10 mouse cellular contexts compared by ENCODE assay signal in the genomic region with DNA sequence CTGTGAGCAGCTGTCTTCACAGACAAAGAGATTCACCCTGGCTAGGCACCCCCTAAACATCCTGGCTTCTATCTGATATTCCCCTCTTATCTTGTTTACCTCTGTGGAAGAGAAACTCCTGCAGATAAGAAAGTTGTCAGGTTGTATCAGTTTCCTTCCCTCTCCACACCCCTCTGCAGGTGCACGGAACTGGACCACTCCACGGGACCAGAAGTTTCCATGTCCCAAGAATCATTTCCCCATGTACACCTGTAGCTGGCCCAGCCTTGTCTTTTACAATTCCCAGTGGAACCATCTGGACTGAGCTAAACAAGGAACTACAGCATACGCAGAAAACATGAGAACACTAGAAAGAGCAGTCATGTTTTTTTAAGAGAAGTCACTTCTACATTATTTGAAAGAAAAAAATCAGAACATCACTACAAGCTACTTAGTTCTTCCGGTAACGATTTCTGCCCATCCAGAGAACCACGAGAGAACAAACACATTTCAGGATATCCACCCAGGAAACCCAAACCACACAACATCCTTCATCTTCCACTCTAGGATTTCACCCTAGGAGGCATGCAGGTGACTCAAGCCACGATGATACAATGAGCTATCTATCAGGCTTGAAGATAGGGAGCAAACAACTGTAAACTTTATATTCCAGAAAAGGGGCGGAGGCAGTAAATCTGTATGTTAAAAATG.
DNase-seq lines count a peak whose midpoint lies in the region; ATAC-seq and TF ChIP-seq lines count a peak whose summit lies in the region.
"Had no signal": no experiment of that assay in that cellular context is flagged by ENCODE, and none has a peak within 500 bp of the region (broad histone marks: within the 10 kb centered on the region; RNA-seq: fewer than 3 reads in every experiment).

No protein-coding gene starts in this region.

- no peaks in the 10 kb centered on the region for H3K36me3 ChIP-seq in heart, embryonic 12.5 days
- H3K36me3 ChIP-seq in heart, embryonic 10.5 days = no peaks in the 10 kb centered on the region
- H3K36me3 ChIP-seq in midbrain, embryonic 11.5 days (ENCODE audit: control insufficient read depth, insufficient read depth, low read length) = no peaks in the 10 kb centered on the region
- no peaks in the 10 kb centered on the region for H3K36me3 ChIP-seq in midbrain, embryonic 10.5 days
- no peaks in the 10 kb centered on the region for H3K36me3 ChIP-seq in limb, embryonic 12.5 days
- H3K36me3 ChIP-seq in stomach, postnatal 0 days (ENCODE audit: control insufficient read depth, insufficient read depth, low read length) = no peaks in the 10 kb centered on the region

- no peaks in the 10 kb centered on the region for H3K9me3 ChIP-seq in heart, embryonic 12.5 days (replicated peaks)
- no peaks in the 10 kb centered on the region for H3K9me3 ChIP-seq in heart, embryonic 10.5 days
- H3K9me3 ChIP-seq in midbrain, embryonic 11.5 days (ENCODE audit: control insufficient read depth, low read length) = no peaks in the 10 kb centered on the region
- no peaks in the 10 kb centered on the region for H3K9me3 ChIP-seq in midbrain, embryonic 10.5 days (replicated peaks)
- H3K9me3 ChIP-seq in limb, embryonic 12.5 days = no peaks in the 10 kb centered on the region
- H3K9me3 ChIP-seq in stomach, postnatal 0 days (ENCODE audit: control insufficient read depth, low read length) = no peaks in the 10 kb centered on the region

- H3K27me3 ChIP-seq in heart, embryonic 12.5 days (replicated peaks) = no peaks in the 10 kb centered on the region
- no peaks in the 10 kb centered on the region for H3K27me3 ChIP-seq in heart, embryonic 10.5 days (ENCODE audit: insufficient read depth, poor library complexity, severe bottlenecking)
- H3K27me3 ChIP-seq in midbrain, embryonic 11.5 days (ENCODE audit: control insufficient read depth, insufficient read depth, low read length) = no peaks in the 10 kb centered on the region
- H3K27me3 ChIP-seq in midbrain, embryonic 10.5 days (ENCODE audit: low read depth, poor library complexity, severe bottlenecking) = 0 out of 2 replicates have a peak, but pooled peaks cover 5% of the 10 kb centered on the region
- peaks cover 9% of the 10 kb centered on the region for H3K27me3 ChIP-seq in limb, embryonic 12.5 days
- no peaks in the 10 kb centered on the region for H3K27me3 ChIP-seq in stomach, postnatal 0 days (ENCODE audit: control insufficient read depth, insufficient read depth, low read length)

- no peak overlapping the region for H3K9ac ChIP-seq in heart, embryonic 12.5 days
- H3K9ac ChIP-seq in midbrain, embryonic 11.5 days (ENCODE audit: low read length) = no peak overlapping the region
- no peak overlapping the region for H3K9ac ChIP-seq in limb, embryonic 12.5 days (replicated peaks)
- no peak overlapping the region for H3K9ac ChIP-seq in stomach, postnatal 0 days (ENCODE audit: low read length)

- WGBS in heart, embryonic 12.5 days = 68% methylated on average over 8 of the region's 8 CpGs
- WGBS in heart, embryonic 10.5 days = 61% methylated on average over 8 of the region's 8 CpGs
- 84% methylated on average over 8 of the region's 8 CpGs for WGBS in midbrain, embryonic 11.5 days
- 86% methylated on average over 8 of the region's 8 CpGs for WGBS in midbrain, embryonic 10.5 days
- WGBS in limb, embryonic 12.5 days = 63% methylated on average over 8 of the region's 8 CpGs
- 48% methylated on average over 8 of the region's 8 CpGs for WGBS in stomach, postnatal 0 days

- TF ChIP-seq EP300 in stomach, postnatal 0 days (optimal IDR thresholded peaks at IDR 0.05) = no peak

- peaks cover 31% of the 10 kb centered on the region for H3K4me1 ChIP-seq in heart, embryonic 12.5 days (replicated peaks)
- peaks cover 32% of the 10 kb centered on the region for H3K4me1 ChIP-seq in heart, embryonic 10.5 days
- H3K4me1 ChIP-seq in midbrain, embryonic 11.5 days (ENCODE audit: control insufficient read depth, insufficient read depth, low read length) = peaks cover 20% of the 10 kb centered on the region
- H3K4me1 ChIP-seq in midbrain, embryonic 10.5 days = peaks cover 32% of the 10 kb centered on the region
- peaks cover 35% of the 10 kb centered on the region for H3K4me1 ChIP-seq in limb, embryonic 12.5 days (replicated peaks)
- H3K4me1 ChIP-seq in stomach, postnatal 0 days (replicated peaks; ENCODE audit: control insufficient read depth, insufficient read depth) = peaks cover 2% of the 10 kb centered on the region; the same call in 1 of the 2 replicates

- DNase-seq in heart, embryonic 10.5 days (ENCODE audit: low spot score) = no peak
- no peak for DNase-seq in midbrain, embryonic 11.5 days (ENCODE audit: low spot score, missing footprints)
- no peak for DNase-seq in midbrain, embryonic 10.5 days (ENCODE audit: low spot score)
- no peak for DNase-seq in stomach, postnatal 0 days (ENCODE audit: low spot score)
- DNase-seq in spleen, postnatal 10 days (ENCODE audit: low spot score in 2 of 2) = no peak
- no peak for DNase-seq in adipocyte (ENCODE audit: low spot score)
- DNase-seq: adrenal gland, postnatal 14 days; lung, postnatal 10 days had no signal

- H3K27ac ChIP-seq in heart, embryonic 12.5 days (ENCODE audit: poor library complexity, severe bottlenecking) = no peak overlapping the region
- no peak overlapping the region for H3K27ac ChIP-seq in heart, embryonic 10.5 days
- no peak overlapping the region for H3K27ac ChIP-seq in midbrain, embryonic 11.5 days (ENCODE audit: low read depth, low read length)
- no peak overlapping the region for H3K27ac ChIP-seq in midbrain, embryonic 10.5 days (replicated peaks)
- H3K27ac ChIP-seq in limb, embryonic 12.5 days = peak overlapping the region; percentile 73; the same call in 1 of the 2 replicates
- no peak overlapping the region for H3K27ac ChIP-seq in stomach, postnatal 0 days (replicated peaks)

- peak overlapping the region; percentile 79 for H3K4me2 ChIP-seq in heart, embryonic 12.5 days
- H3K4me2 ChIP-seq in midbrain, embryonic 11.5 days = peak overlapping the region; percentile 58; the same call in 1 of the 2 replicates
- H3K4me2 ChIP-seq in limb, embryonic 12.5 days = peak overlapping the region; percentile 56
- H3K4me2 ChIP-seq in stomach, postnatal 0 days (replicated peaks; ENCODE audit: low read depth) = peak overlapping the region; percentile 62

- no peak for ATAC-seq in heart, embryonic 12.5 days (ENCODE audit: insufficient number of reproducible peaks, low FRiP score)
- ATAC-seq in midbrain, embryonic 11.5 days (ENCODE audit: low FRiP score) = no peak
- ATAC-seq in limb, embryonic 12.5 days (ENCODE audit: insufficient number of reproducible peaks, insufficient read depth, low FRiP score, low TSS enrichment, low read depth) = no peak
- ATAC-seq in stomach, postnatal 0 days (ENCODE audit: low FRiP score, low TSS enrichment) = no peak

- peak overlapping the region; percentile 44; the same call in 1 of the 2 replicates for H3K4me3 ChIP-seq in heart, embryonic 12.5 days
- H3K4me3 ChIP-seq in heart, embryonic 10.5 days = no peak overlapping the region
- H3K4me3 ChIP-seq in midbrain, embryonic 11.5 days (ENCODE audit: low read depth, low read length) = no peak overlapping the region
- H3K4me3 ChIP-seq in midbrain, embryonic 10.5 days = no peak overlapping the region
- H3K4me3 ChIP-seq in limb, embryonic 12.5 days (replicated peaks) = peak overlapping the region; percentile 8; the same call in 1 of the 2 replicates
- peak overlapping the region; percentile 42 for H3K4me3 ChIP-seq in stomach, postnatal 0 days (ENCODE audit: low read depth, low read length)

- TF ChIP-seq CTCF in stomach, postnatal 0 days (IDR thresholded peaks at IDR 0.05; ENCODE audit: low read depth) = no peak

Comparison
In these comparisons a context has a peak if more than half of its experiments do, and no peak if none do; other contexts are left out.
1. H3K4me3 ChIP-seq: peak in heart, embryonic 12.5 days (single experiment), limb, embryonic 12.5 days (single experiment) and stomach, postnatal 0 days (single experiment); none in heart, embryonic 10.5 days (single experiment), midbrain, embryonic 11.5 days (single experiment) and midbrain, embryonic 10.5 days (single experiment).
2. Peak in every context shown above with its lines, with median percentiles within 50 percentile points of each other: H3K4me2 ChIP-seq.